Comparison of ENCODE assay signal across 19 mouse cellular contexts in the genomic region with DNA sequence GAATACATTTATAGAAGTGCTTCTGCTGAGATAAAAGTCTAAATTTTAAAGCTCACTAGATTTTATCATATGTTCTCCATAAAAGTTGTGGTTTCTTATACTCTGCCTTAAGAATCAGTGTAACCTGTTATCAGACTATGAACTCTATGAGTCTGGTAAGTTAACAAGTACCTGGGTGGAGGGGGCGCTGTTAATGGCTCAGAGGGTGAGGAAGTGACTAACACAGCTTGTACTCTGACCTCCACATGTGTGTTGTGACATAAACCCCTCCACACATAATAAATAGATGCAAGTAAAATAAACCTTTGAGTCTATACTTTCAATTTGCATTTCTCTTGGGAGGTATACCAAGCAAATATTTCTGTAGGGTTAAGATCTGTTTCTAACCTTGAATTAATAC.
"Had no signal": no experiment of that assay in that cellular context is flagged by ENCODE, and none has a peak within 500 bp of the region (broad histone marks: within the 10 kb centered on the region; RNA-seq: fewer than 3 reads in every experiment).

No protein-coding gene starts in this region.

- H3K36me3 ChIP-seq: midbrain, embryonic 15.5 days had no signal

- H3K4me2 ChIP-seq: limb, embryonic 12.5 days; limb, embryonic 15.5 days; liver, embryonic 12.5 days; liver, embryonic 15.5 days; midbrain, embryonic 12.5 days; midbrain, embryonic 15.5 days; neural tube, embryonic 12.5 days had no signal

- H3K9ac ChIP-seq: limb, embryonic 12.5 days; limb, embryonic 15.5 days; liver, embryonic 12.5 days; liver, embryonic 15.5 days; midbrain, embryonic 12.5 days; midbrain, embryonic 15.5 days; neural tube, embryonic 12.5 days had no signal

- DNase-seq: kidney, adult 18-20 months; kidney, postnatal 25 days; layer of hippocampus, postnatal 36 days; left cerebral cortex, postnatal 4 days; lung, adult 2 months; lung, postnatal 14 days; lung, postnatal 4 days; thymus, adult 2 months; thymus, postnatal 25 days had no signal

- H3K27me3 ChIP-seq: limb, embryonic 12.5 days; limb, embryonic 15.5 days; liver, embryonic 12.5 days; liver, embryonic 15.5 days; midbrain, embryonic 12.5 days; midbrain, embryonic 15.5 days; neural tube, embryonic 12.5 days had no signal

- H3K9me3 ChIP-seq: limb, embryonic 12.5 days; limb, embryonic 15.5 days; liver, embryonic 12.5 days; liver, embryonic 15.5 days; midbrain, embryonic 12.5 days; midbrain, embryonic 15.5 days; neural tube, embryonic 12.5 days had no signal

- ATAC-seq: liver, embryonic 12.5 days; midbrain, embryonic 15.5 days had no signal

- H3K27ac ChIP-seq: kidney, postnatal 0 days; layer of hippocampus, adult 2 months; left cerebral cortex, adult 2 months; limb, embryonic 12.5 days; limb, embryonic 15.5 days; liver, embryonic 12.5 days; liver, embryonic 15.5 days; midbrain, embryonic 12.5 days; midbrain, embryonic 15.5 days; neural tube, embryonic 12.5 days had no signal

- H3K4me1 ChIP-seq: midbrain, embryonic 12.5 days; midbrain, embryonic 15.5 days; neural tube, embryonic 12.5 days had no signal

- H3K4me3 ChIP-seq: layer of hippocampus, adult 2 months; left cerebral cortex, adult 2 months; limb, embryonic 12.5 days; limb, embryonic 15.5 days; liver, embryonic 12.5 days; liver, embryonic 15.5 days; midbrain, embryonic 12.5 days; midbrain, embryonic 15.5 days; neural tube, embryonic 12.5 days had no signal
